Mouse (Mus musculus): ENCODE measurements at regions not wholly inside any gene's neighbourhood (a gene's known extent, or its start where the extent isn't known, plus 50 kb on each side); places are given as distances from the start of the nearest gene placed in this dataset.

GRCm38 (mm10) chr10:117909155-117909554 lies 63.3 kb upstream of the Rap1b start:
- TF ChIP-seq CTCF (IDR thresholded peaks at IDR 0.05; ENCODE audit: borderline replicate concordance, insufficient read depth, low read length) (no peak), POLR2A (IDR thresholded peaks at IDR 0.05; ENCODE audit: low read depth, low read length) (no peak)

Measured in embryonic fibroblast, embryonic 13.5 days (primary cell).